Mouse (Mus musculus) brown adipose tissue, adult 24 weeks (tissue): Measurements from ENCODE around the gene Olfr775. TPM values are rescaled to one million over a fixed set of nuclear protein-coding genes. Genes with fewer than 3 reads are reported as not detected.

Experiments
- H3K27ac ChIP-seq: fragments of 200-500 bp; replicated peaks from 2 replicates; pipeline ENCODE4 v1.5.1; 2012; ENCODE audit warnings: low read depth, mild to moderate bottlenecking, low read length
- H3K4me1 ChIP-seq: fragments of 200-500 bp; 2 replicates; pipeline ENCODE4 v1.6.1; 2012; ENCODE audit warnings: low read length, mixed read lengths; ENCODE audit not compliant: control insufficient read depth, insufficient read depth, insufficient read length
- H3K4me3 ChIP-seq: fragments of 200-500 bp; 2 replicates; pipeline ENCODE4 v1.5.1; 2012; ENCODE audit warnings: low read depth, mild to moderate bottlenecking, low read length, moderate library complexity; ENCODE audit not compliant: insufficient read depth
- polyA plus RNA-seq: library from polyadenylated mRNA; stranded (reverse); fragments of >200 nt; gene quantifications from 2 replicates; pipeline ENCODE4 v1.2.4, GENCODE M21; 2012; ENCODE audit not compliant: missing spikeins, insufficient read depth, insufficient read length

Gene Olfr775
- polyA plus RNA-seq = not detected in 2 replicates

DNA sequence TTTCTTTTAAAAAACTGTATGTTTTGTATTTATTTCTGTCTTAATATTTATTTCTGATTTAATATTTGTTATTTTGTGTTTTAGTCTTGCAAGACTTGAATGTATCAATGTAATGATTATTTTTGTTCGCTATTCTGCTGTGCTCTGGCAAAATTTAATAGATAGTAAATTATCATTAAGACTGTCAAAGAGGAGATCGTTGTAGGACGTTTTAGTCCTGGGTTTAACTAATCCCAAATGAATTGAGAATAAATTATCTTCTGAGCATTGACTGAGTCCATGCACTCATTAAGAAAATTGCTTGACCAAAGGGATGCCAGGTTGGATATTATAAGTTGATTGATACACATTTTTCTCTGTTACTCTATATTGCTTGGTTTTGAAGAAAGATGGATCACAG lies at the start of gene Olfr775:
Gene Olfr775 (plus strand): TSS at position 301 of the 400 bp plus-strand sequence.
- H3K4me1 ChIP-seq = no peaks in the 10 kb centered on the region
- H3K27ac ChIP-seq = no peak within 1 kb of the TSS
- H3K4me3 ChIP-seq = no peak within 1 kb of the TSS

DNA sequence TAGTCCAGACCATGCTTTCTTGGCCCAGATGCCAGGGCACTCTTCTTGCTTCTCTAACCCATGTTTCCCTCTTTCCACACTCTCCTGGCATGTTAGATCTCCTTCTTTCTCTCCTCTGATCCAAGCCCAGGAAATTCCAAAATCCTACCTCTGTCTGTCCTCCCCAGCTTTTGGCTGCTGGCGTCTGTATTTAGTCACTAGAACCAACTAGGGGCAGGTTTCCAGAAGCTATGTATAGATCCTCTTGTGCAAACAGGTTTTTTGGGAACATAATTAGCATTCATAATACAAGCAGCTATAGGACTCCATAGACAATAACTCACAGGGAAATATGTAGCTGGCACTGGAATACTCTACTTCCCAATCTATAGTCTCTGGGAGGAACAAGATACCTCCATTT lies 17.5 kb upstream of the Olfr775 start:
- H3K4me3 ChIP-seq = no peak overlapping the region
- no peak overlapping the region for H3K27ac ChIP-seq

DNA sequence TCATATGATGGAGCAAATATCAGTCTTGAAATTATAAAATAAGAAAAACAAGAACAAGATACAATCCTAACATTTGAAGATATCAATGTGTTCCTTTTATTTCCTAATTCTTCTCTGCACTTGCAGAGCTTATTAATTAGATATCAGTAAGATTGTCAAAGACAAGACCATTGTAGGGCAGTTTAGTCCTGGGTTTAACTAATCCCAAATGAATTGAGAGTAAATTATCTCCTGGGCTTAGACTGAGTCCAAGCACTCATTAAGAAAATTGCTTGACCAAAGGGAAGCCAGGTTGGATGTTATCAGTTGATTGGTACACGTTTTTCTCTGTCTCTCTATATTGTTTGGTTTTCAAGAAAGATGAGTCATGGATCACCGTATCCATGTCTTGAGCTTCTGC lies 12.3 kb upstream of the Olfr775 start, which contains the start of gene Olfr774:
Gene Olfr774 (plus strand): TSS at position 301 of the 400 bp plus-strand sequence.
- Histone ChIP-seq H3K4me1 (no peaks in the 10 kb centered on the region), H3K4me3 (no peak within 1 kb of the TSS), H3K27ac (no peak within 1 kb of the TSS)

More for the DNA sequence above, 17.5 kb upstream of the Olfr775 start:
- H3K4me1 ChIP-seq = no peaks in the 10 kb centered on the region

DNA sequence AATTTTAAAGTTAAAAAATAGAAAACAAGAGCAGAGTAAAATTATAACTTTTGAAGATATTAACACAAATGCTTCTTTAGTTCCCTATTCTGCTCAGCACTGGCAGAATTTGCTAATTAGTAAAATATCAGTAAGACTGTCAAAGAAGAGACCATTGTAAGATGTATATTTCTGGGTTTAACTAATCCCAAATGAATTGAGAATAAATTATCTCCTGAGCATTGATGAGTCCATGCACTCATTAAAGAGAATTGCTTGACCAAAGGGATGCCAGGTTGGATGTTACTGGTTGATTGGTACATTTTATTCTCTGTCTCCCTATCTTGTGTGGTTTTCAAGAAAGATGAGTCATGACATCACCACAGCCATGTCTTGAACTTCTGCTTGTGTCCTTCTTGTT lies 10.6 kb downstream of the Olfr775 start, which contains the start of gene Olfr776:
Gene Olfr776 (plus strand): TSS at position 301 of the 400 bp plus-strand sequence.
- Histone ChIP-seq H3K4me3 (no peak within 1 kb of the TSS), H3K4me1 (no peaks in the 10 kb centered on the region), H3K27ac (no peak within 1 kb of the TSS)

DNA sequence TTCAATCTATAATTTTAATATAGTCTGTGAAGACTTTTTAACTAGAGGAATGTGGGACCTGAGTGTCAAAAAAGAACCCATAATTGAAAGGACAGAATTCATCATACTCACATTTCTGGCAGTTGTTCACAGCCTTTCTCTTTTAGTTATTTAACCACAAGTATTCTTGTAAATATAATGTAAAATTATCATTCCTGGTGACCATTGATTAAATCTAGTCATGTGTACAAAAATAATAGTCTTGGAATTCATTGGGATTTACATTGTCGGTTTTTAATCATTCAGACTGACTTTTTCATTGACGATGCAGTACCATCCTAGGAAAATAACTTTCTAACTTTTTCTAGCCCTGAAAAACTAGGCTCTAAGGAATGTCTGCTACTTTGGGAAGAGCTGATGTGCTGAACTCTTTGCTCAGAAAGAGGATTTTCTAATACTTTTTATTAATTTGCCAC lies 22.9 kb downstream of the Olfr775 start, which contains the start of gene Olfr777:
Gene Olfr777 (minus strand): TSS at position 405 of the 455 bp plus-strand sequence.
- H3K4me1 ChIP-seq = no peaks in the 10 kb centered on the region
- H3K4me3 ChIP-seq = no peak within 1 kb of the TSS
- H3K27ac ChIP-seq = no peak within 1 kb of the TSS

Other genes with a start within 250 kb of the Olfr775 start
- not detected in 2 replicates for gene Olfr763, start 237.6 kb upstream of the Olfr775 start, polyA plus RNA-seq
- not detected in 2 replicates for gene Olfr764-ps1, start 208.5 kb upstream of the Olfr775 start, polyA plus RNA-seq
- gene Olfr765, start 198.4 kb upstream of the Olfr775 start, polyA plus RNA-seq = not detected in 2 replicates
- gene Olfr766-ps1, start 179.4 kb upstream of the Olfr775 start, polyA plus RNA-seq = not detected in 2 replicates
- not detected in 2 replicates for gene Olfr767, start 165.5 kb upstream of the Olfr775 start, polyA plus RNA-seq
- not detected in 2 replicates for gene Olfr768, start 149.0 kb upstream of the Olfr775 start, polyA plus RNA-seq
- gene Olfr769, start 130.6 kb upstream of the Olfr775 start, polyA plus RNA-seq = not detected in 2 replicates
- gene Olfr770, start 109.4 kb upstream of the Olfr775 start, polyA plus RNA-seq = not detected in 2 replicates
- gene Olfr771, start 83.7 kb upstream of the Olfr775 start, polyA plus RNA-seq = not detected in 2 replicates
- gene Olfr772, start 70.5 kb upstream of the Olfr775 start, polyA plus RNA-seq = not detected in 2 replicates
- gene Olfr773, start 61.0 kb upstream of the Olfr775 start, polyA plus RNA-seq = not detected in 2 replicates
- gene Olfr774, start 12.2 kb upstream of the Olfr775 start, polyA plus RNA-seq = not detected in 2 replicates
- gene Olfr776, start 10.7 kb downstream of the Olfr775 start, polyA plus RNA-seq = not detected in 2 replicates
- gene Olfr777, start 23.1 kb downstream of the Olfr775 start, polyA plus RNA-seq = not detected in 2 replicates
- not detected in 2 replicates for gene Olfr780, start 69.7 kb downstream of the Olfr775 start, polyA plus RNA-seq
- not detected in 2 replicates for gene Olfr781, start 80.4 kb downstream of the Olfr775 start, polyA plus RNA-seq
- not detected in 2 replicates for gene Olfr782, start 100.4 kb downstream of the Olfr775 start, polyA plus RNA-seq
- gene Olfr784, start 135.7 kb downstream of the Olfr775 start, polyA plus RNA-seq = not detected in 2 replicates
- not detected in 2 replicates for gene Olfr785, start 157.0 kb downstream of the Olfr775 start, polyA plus RNA-seq
- gene Olfr786, start 178.9 kb downstream of the Olfr775 start, polyA plus RNA-seq = not detected in 2 replicates
- gene Olfr787, start 213.4 kb downstream of the Olfr775 start, polyA plus RNA-seq = not detected in 2 replicates
- gene Olfr788, start 222.6 kb downstream of the Olfr775 start, polyA plus RNA-seq = not detected in 2 replicates
- gene Olfr789, start 236.3 kb downstream of the Olfr775 start, polyA plus RNA-seq = not detected in 2 replicates